Mouse (Mus musculus) neural tube, embryonic 12.5 days (tissue): ENCODE measurements around the gene Foxr2. TPM values are rescaled to one million over a fixed set of nuclear protein-coding genes. Genes with fewer than 3 reads are reported as not detected.
A peak's percentile ranks its signal among the peaks of the same experiment; 100 is the strongest.

ENCODE experiments used
- ATAC-seq: fragments of 200-750 bp; cut with Nextera tagmentation; 2 replicates; pipeline ENCODE4 v1.8.0; 2017; ENCODE audit warnings: low read depth, mild to moderate bottlenecking, moderate TSS enrichment, moderate library complexity; ENCODE audit not compliant: low FRiP score
- H3K27ac ChIP-seq: fragments of 300-500 bp; sonication (generic); 2 replicates; pipeline ENCODE4 v1.5.1; 2016
- H3K27me3 ChIP-seq: fragments of 300-500 bp; sonication (generic); replicated peaks from 2 replicates; pipeline ENCODE4 v1.6.1; 2016; ENCODE audit warnings: mild to moderate bottlenecking
- H3K36me3 ChIP-seq: fragments of 300-500 bp; sonication (generic); 2 replicates; pipeline ENCODE4 v1.6.1; 2016; ENCODE audit warnings: mild to moderate bottlenecking
- H3K4me1 ChIP-seq: fragments of 300-500 bp; sonication (generic); 2 replicates; pipeline ENCODE4 v1.6.1; 2016
- H3K4me2 ChIP-seq: fragments of 300-500 bp; sonication (generic); replicated peaks from 2 replicates; pipeline ENCODE4 v1.6.1; 2016; ENCODE audit warnings: mild to moderate bottlenecking
- H3K4me3 ChIP-seq: fragments of 300-500 bp; sonication (generic); 2 replicates; pipeline ENCODE4 v1.5.1; 2016
- H3K9ac ChIP-seq: fragments of 300-500 bp; sonication (generic); 2 replicates; pipeline ENCODE4 v1.6.1; 2016; ENCODE audit warnings: mild to moderate bottlenecking
- H3K9me3 ChIP-seq: fragments of 300-500 bp; sonication (generic); 2 replicates; pipeline ENCODE4 v1.6.1; 2016; ENCODE audit warnings: mild to moderate bottlenecking
- whole genome bisulfite sequencing: fragments of 180-500 bp; shearing (Covaris S2); methylation state at CpG from one replicate; pipeline ENCODE4 v1.1.7; 2016; 5-methylcytosine and 5-hydroxymethylcytosine counted together
- polyA plus RNA-seq: library from polyadenylated mRNA; unstranded; fragments of >200 nt; fragmentation: Nextera tagmentation; extraction: Ambion mirVana; gene quantifications from 2 replicates; pipeline ENCODE4 v1.2.1, GENCODE M21; 2016

Foxr2 gene
- polyA plus RNA-seq, result 0.11 TPM in 1 of 2 replicates, not detected in the other

- no peaks in the 10 kb centered on the region for H3K36me3 ChIP-seq
- H3K4me3 ChIP-seq, result no peak within 1 kb of the TSS
- H3K4me2 ChIP-seq, result no peak within 1 kb of the TSS
- H3K4me1 ChIP-seq, result no peaks in the 10 kb centered on the region
- ATAC-seq, result no peak
- no peaks in the 10 kb centered on the region for H3K9me3 ChIP-seq
- H3K27me3 ChIP-seq, result 0 out of 2 replicates have a peak, but pooled peaks cover 4% of the 10 kb centered on the region
- 19% methylated on average over 2 of the region's 3 CpGs for WGBS
- H3K27ac ChIP-seq, result no peak within 1 kb of the TSS
- H3K9ac ChIP-seq, result no peak within 1 kb of the TSS
Measured at GRCm38 (mm10) chrX:153118486-153118885, at the start of gene Foxr2. Gene Foxr2, plus strand, starts transcription at chrX:153118786.

DNA sequence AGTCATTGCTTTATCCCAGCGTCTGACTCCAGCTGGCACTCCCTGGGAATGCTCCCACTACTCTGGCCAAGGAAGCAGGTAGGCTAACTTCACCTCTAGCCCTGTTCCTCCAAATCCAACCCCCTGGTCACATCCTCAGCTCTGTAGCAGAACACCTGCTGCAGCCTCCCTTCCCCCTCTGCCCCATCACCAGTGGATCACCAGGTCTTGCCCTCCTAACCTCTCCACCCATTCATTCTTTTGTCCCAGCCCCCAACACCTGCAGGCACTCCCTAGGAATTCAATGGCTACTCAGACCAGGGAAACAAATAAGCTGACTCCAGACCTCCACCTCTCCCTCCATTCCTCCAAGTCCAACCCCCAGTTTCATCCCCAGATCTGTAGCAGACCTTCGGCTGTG lies 427 bp downstream of the Foxr2 start:
- H3K4me2 ChIP-seq, result no peak overlapping the region
- no peaks in the 10 kb centered on the region for H3K4me1 ChIP-seq
- no peak overlapping the region for H3K27ac ChIP-seq
- H3K9ac ChIP-seq, result no peak overlapping the region
- WGBS, result 45% methylated on average over 2 of the region's 2 CpGs
- H3K9me3 ChIP-seq, result no peaks in the 10 kb centered on the region
- no peaks in the 10 kb centered on the region for H3K36me3 ChIP-seq
- 0 out of 2 replicates have a peak, but pooled peaks cover 4% of the 10 kb centered on the region for H3K27me3 ChIP-seq
- H3K4me3 ChIP-seq, result no peak overlapping the region
- no peak for ATAC-seq

- Histone ChIP-seq H3K4me3 (peak within 1 kb of the TSS; percentile 45), H3K9me3 (no peaks in the 10 kb centered on the region), H3K4me2 (peak within 1 kb of the TSS; percentile 58), H3K4me1 (no peaks in the 10 kb centered on the region), H3K9ac (peak within 1 kb of the TSS; percentile 40), H3K36me3 (no peaks in the 10 kb centered on the region), H3K27ac (no peak within 1 kb of the TSS), H3K27me3 (no peaks in the 10 kb centered on the region)
- ATAC-seq, result peak; percentile 99
- 21% methylated on average over 47 of the region's 47 CpGs for WGBS
Measured at GRCm38 (mm10) chrX:153139734-153140515, 21.3 kb downstream of the Foxr2 start, which contains the start of gene Rragb. Gene Rragb, plus strand, starts transcription at chrX:153139981.

DNA sequence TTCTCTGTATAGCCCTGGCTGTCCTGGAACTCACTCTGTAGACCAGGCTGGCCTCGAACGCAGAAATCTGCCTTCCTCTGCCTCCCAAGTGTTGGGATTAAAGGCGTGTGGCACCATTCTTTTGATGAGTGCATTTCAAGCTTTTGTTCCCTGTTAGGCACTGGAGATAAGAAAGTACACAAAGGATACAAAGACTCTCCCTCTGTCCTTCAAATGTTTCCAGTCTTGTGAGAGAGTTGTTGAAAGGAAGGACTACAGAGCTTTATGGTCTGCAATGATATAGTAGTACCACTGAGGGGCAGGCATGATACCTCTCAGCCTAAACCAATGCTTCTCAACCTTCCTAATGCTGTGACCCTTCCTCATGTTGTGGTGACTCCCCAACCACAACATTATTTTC lies 24.1 kb downstream of the Foxr2 start:
- no peak for ATAC-seq
- H3K27ac ChIP-seq, result no peak overlapping the region
- H3K9ac ChIP-seq, result no peak overlapping the region
- 70% methylated on average over 3 of the region's 3 CpGs for WGBS
- no peaks in the 10 kb centered on the region for H3K9me3 ChIP-seq
- H3K4me2 ChIP-seq, result no peak overlapping the region
- no peaks in the 10 kb centered on the region for H3K36me3 ChIP-seq
- H3K4me3 ChIP-seq, result no peak overlapping the region
- H3K27me3 ChIP-seq, result no peaks in the 10 kb centered on the region
- no peaks in the 10 kb centered on the region for H3K4me1 ChIP-seq

GRCm38 (mm10) chrX:153151766-153152165 lies 33.2 kb downstream of the Foxr2 start:
- Histone ChIP-seq H3K36me3 (no peaks in the 10 kb centered on the region), H3K9ac (no peak overlapping the region), H3K4me2 (no peak overlapping the region), H3K4me1 (no peaks in the 10 kb centered on the region), H3K9me3 (no peaks in the 10 kb centered on the region), H3K27ac (no peak overlapping the region), H3K27me3 (no peaks in the 10 kb centered on the region), H3K4me3 (no peak overlapping the region)
- no peak for ATAC-seq
- 13% methylated on average over 1 of the region's 1 CpGs for WGBS

GRCm38 (mm10) chrX:153155322-153155721 lies 36.7 kb downstream of the Foxr2 start:
- WGBS, result 60% methylated on average over 3 of the region's 3 CpGs
- H3K4me2 ChIP-seq, result no peak overlapping the region
- H3K27me3 ChIP-seq, result no peaks in the 10 kb centered on the region
- no peak overlapping the region for H3K9ac ChIP-seq
- ATAC-seq, result no peak
- H3K27ac ChIP-seq, result no peak overlapping the region
- no peaks in the 10 kb centered on the region for H3K9me3 ChIP-seq
- H3K4me3 ChIP-seq, result no peak overlapping the region
- H3K4me1 ChIP-seq, result no peaks in the 10 kb centered on the region
- H3K36me3 ChIP-seq, result no peaks in the 10 kb centered on the region

- 22% methylated on average over 1 of the region's 1 CpGs for WGBS
- Histone ChIP-seq H3K4me1 (no peaks in the 10 kb centered on the region), H3K9ac (no peak overlapping the region), H3K27me3 (no peaks in the 10 kb centered on the region), H3K4me2 (no peak overlapping the region), H3K9me3 (no peaks in the 10 kb centered on the region), H3K36me3 (no peaks in the 10 kb centered on the region), H3K4me3 (no peak overlapping the region), H3K27ac (no peak overlapping the region)
- no peak for ATAC-seq
Measured at GRCm38 (mm10) chrX:153174786-153175185, 56.2 kb downstream of the Foxr2 start.

GRCm38 (mm10) chrX:153182221-153182620 lies 63.6 kb downstream of the Foxr2 start:
- no peak overlapping the region for H3K27ac ChIP-seq
- no peak overlapping the region for H3K9ac ChIP-seq
- ATAC-seq, result no peak
- no peaks in the 10 kb centered on the region for H3K4me1 ChIP-seq
- no peak overlapping the region for H3K4me2 ChIP-seq
- H3K36me3 ChIP-seq, result no peaks in the 10 kb centered on the region
- no peak overlapping the region for H3K4me3 ChIP-seq
- WGBS, result 96% methylated on average over 2 of the region's 2 CpGs
- no peaks in the 10 kb centered on the region for H3K9me3 ChIP-seq
- no peaks in the 10 kb centered on the region for H3K27me3 ChIP-seq

Other genes starting within 250 kb of the Foxr2 start
- gene Usp51, start 112.3 kb upstream of the Foxr2 start, polyA plus RNA-seq, result 2.4 and 2.5 TPM in 2 replicates
- gene Mageh1, start 81.2 kb upstream of the Foxr2 start, polyA plus RNA-seq, result 65.9 and 79.0 TPM in 2 replicates
- 4.0 and 4.1 TPM in 2 replicates for gene Rragb, start 21.2 kb downstream of the Foxr2 start, polyA plus RNA-seq
- gene Klf8, start 118.7 kb downstream of the Foxr2 start, polyA plus RNA-seq, result 2.5 and 3.2 TPM in 2 replicates